Mouse (Mus musculus) subcutaneous adipose tissue, adult 2 months (tissue): ENCODE measurements around the gene Stk35. TPM values are rescaled to one million over a fixed set of nuclear protein-coding genes. Genes with fewer than 3 reads are reported as not detected.

Experiments
- polyA plus RNA-seq: library from polyadenylated mRNA; depleted of rRNA; stranded (reverse); fragments of >200 nt; gene quantifications from 2 replicates; pipeline ENCODE4 v1.2.3, GENCODE M21; 2012; ENCODE audit warnings: low replicate concordance; rRNA removed

Gene Stk35
- 17.2 and 25.3 TPM in 2 replicates for polyA plus RNA-seq

DNA sequence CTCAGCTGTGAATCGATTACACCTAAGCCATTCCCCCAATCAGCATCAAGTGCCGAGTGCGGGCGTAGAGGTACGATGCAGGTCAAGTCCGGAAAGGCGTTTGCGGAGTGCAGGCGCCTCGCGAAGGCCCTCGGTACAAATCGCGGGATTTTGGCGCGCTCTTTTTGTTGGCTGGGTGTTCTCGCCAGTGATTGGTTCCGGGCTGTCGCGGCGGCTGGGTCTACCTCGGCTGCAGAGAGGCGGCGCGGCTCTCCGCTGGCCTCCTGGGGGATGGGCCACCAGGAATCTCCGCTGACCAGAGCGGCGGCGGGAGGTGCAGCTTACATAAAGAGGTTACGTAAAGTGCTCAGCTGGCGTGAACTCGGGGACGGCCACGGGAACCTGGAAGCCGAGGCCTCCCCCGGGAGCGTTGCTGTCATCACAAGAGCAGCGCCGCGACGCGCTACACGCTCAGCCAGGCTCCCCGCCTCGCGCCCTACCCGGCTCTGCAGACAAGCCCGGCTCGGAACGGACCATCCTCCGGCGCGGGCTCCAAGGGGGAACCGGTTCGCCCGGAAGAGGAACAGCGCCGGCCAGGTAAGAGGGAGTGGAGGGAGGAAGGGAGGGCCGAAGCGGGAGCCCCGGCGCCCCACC is at the start of gene Stk35:
Stk35 (plus strand) TSS at position 247 of the 633 bp plus-strand sequence.

Other genes with a start within 250 kb of the Stk35 start
- 69.9 and 99.1 TPM in 2 replicates for gene Sirpa, start 207.7 kb upstream of the Stk35 start, polyA plus RNA-seq
- gene Pdyn, start 100.7 kb upstream of the Stk35 start, polyA plus RNA-seq: not detected in 2 replicates
- 0.04 and 0.13 TPM in 2 replicates for gene Tgm3, start 211.8 kb downstream of the Stk35 start, polyA plus RNA-seq